Mouse (Mus musculus) midbrain, embryonic 14.5 days (tissue): ENCODE measurements at regions not wholly inside any gene's neighbourhood (a gene's known extent, or its start where the extent isn't known, plus 50 kb on each side); places are given as distances from the start of the nearest gene placed in this dataset.

Experiments
- ATAC-seq: fragments of 200-750 bp; cut with Nextera tagmentation; 2 replicates; pipeline ENCODE4 v1.8.0; 2017; ENCODE audit warnings: moderate number of reproducible peaks, moderate library complexity; ENCODE audit not compliant: low FRiP score, low TSS enrichment
- DNase-seq: peaks from one replicate; pipeline ENCODE4 v3.0.0-alpha.2; 2015
- H3K27ac ChIP-seq: fragments of 300-500 bp; sonication (generic); replicated peaks from 2 replicates; pipeline ENCODE4 v1.5.1; 2014; ENCODE audit warnings: mild to moderate bottlenecking, low read depth, low read length, moderate library complexity
- H3K27me3 ChIP-seq: fragments of 300-500 bp; sonication (generic); 2 replicates; pipeline ENCODE4 v1.6.1; 2014; ENCODE audit warnings: low read length, control low read depth, mixed read lengths; ENCODE audit not compliant: control insufficient read depth, insufficient read depth
- H3K36me3 ChIP-seq: fragments of 300-500 bp; sonication (generic); 2 replicates; pipeline ENCODE4 v1.6.1; 2014; ENCODE audit warnings: low read length, control low read depth; ENCODE audit not compliant: control insufficient read depth, insufficient read depth
- H3K4me1 ChIP-seq: fragments of 300-500 bp; sonication (generic); 2 replicates; pipeline ENCODE4 v1.6.1; 2014; ENCODE audit warnings: mild to moderate bottlenecking, antibody characterized with exemption, low read length, control low read depth; ENCODE audit not compliant: control insufficient read depth, insufficient read depth
- H3K4me2 ChIP-seq: fragments of 300-500 bp; sonication (generic); 2 replicates; pipeline ENCODE4 v1.6.1; 2014; ENCODE audit warnings: mild to moderate bottlenecking, low read length, moderate library complexity
- H3K4me3 ChIP-seq: fragments of 300-500 bp; sonication (generic); replicated peaks from 2 replicates; pipeline ENCODE4 v1.5.1; 2014; ENCODE audit warnings: low read depth, low read length
- H3K9ac ChIP-seq: fragments of 300-500 bp; sonication (generic); replicated peaks from 2 replicates; pipeline ENCODE4 v1.6.1; 2014; ENCODE audit warnings: mild to moderate bottlenecking, low read length, moderate library complexity
- H3K9me3 ChIP-seq: fragments of 300-500 bp; sonication (generic); 2 replicates; pipeline ENCODE4 v1.6.1; 2016; ENCODE audit warnings: low read length, control low read depth, mixed read lengths; ENCODE audit not compliant: control insufficient read depth
- WGBS: fragments of 180-500 bp; shearing (Covaris S2); extraction: QIAGEN DNeasy Blood & Tissue Kit; methylation state at CpG from one replicate; pipeline ENCODE4 v1.1.7; 2014; 5-methylcytosine and 5-hydroxymethylcytosine counted together

DNA sequence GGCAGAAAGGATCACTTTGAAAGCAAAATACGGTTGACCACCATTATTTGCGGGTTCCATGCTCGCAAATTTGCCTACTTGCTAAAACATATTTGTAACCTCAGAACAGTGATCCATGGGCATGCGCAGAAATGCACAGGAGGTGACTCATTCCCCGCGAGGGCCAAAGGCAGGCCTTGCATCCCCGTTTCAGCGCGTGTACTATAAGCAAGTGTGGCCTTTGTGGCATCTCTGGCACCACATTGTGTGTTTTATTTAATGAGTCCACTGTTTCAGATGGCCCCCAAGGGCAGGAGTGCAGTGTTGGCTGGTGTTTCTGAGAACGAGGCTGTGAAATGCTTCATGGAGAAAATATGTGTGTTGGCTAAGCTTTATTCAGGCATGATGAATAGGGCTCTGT is 205.3 kb upstream of the Mast4 start:
- DNase-seq = no peak
- H3K9ac ChIP-seq = no peak overlapping the region
- H3K4me3 ChIP-seq = no peak overlapping the region
- no peaks in the 10 kb centered on the region for H3K4me1 ChIP-seq
- H3K36me3 ChIP-seq = no peaks in the 10 kb centered on the region
- no peak for ATAC-seq
- H3K4me2 ChIP-seq = no peak overlapping the region
- H3K9me3 ChIP-seq = no peaks in the 10 kb centered on the region
- no peaks in the 10 kb centered on the region for H3K27me3 ChIP-seq
- no peak overlapping the region for H3K27ac ChIP-seq
- WGBS = 91% methylated on average over 10 of the region's 10 CpGs

DNA sequence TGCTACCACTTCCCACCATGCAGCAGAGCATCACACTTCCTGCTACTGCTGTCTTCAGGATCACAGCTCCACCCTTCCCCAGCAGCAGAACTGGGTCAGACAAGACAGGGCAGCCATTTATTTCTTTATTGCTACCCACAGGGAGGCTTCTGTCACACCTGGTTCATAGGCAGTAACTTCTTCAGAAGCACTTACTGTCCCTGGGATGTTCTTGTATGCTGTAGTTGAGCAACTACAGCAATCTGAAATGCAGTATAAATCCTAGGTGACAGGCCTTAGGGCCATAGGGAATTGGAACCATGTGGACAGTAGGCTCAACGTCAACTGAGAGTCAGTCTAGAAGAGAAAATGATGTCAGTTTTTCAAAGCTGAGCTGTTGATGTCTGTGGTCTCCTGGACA is 179.5 kb upstream of the Mast4 start:
- Histone ChIP-seq H3K4me1 (no peaks in the 10 kb centered on the region), H3K27ac (no peak overlapping the region), H3K9ac (no peak overlapping the region), H3K9me3 (no peaks in the 10 kb centered on the region), H3K27me3 (no peaks in the 10 kb centered on the region), H3K4me2 (no peak overlapping the region), H3K4me3 (no peak overlapping the region), H3K36me3 (no peaks in the 10 kb centered on the region)
- WGBS = 86% methylated on average over 1 of the region's 1 CpGs
- ATAC-seq = no peak
- DNase-seq = no peak

DNA sequence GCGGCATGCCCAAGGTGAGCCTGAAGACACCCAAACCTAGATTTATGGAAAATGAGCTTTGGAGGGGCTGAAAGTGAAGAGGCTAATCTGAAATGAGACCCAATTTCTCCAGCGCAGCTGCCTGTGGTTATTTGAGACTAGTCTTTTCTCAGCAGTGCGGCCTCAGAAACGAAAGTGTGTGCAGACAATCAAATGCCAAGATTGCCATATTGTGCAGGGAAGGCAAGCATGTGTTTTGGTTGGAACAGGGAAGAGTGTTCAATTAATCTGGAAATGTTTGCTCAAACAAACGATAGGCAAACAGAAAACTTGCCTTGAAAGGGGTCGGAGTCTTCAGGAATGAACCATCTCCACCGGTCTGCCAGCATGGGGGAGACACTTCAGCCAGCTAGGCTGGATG is 178.2 kb upstream of the Mast4 start:
- Histone ChIP-seq H3K4me3 (no peak overlapping the region), H3K4me2 (no peak overlapping the region), H3K36me3 (no peaks in the 10 kb centered on the region), H3K9me3 (no peaks in the 10 kb centered on the region), H3K4me1 (no peaks in the 10 kb centered on the region), H3K9ac (no peak overlapping the region), H3K27ac (no peak overlapping the region), H3K27me3 (no peaks in the 10 kb centered on the region)
- 87% methylated on average over 7 of the region's 7 CpGs for WGBS
- no peak for DNase-seq
- no peak for ATAC-seq

DNA sequence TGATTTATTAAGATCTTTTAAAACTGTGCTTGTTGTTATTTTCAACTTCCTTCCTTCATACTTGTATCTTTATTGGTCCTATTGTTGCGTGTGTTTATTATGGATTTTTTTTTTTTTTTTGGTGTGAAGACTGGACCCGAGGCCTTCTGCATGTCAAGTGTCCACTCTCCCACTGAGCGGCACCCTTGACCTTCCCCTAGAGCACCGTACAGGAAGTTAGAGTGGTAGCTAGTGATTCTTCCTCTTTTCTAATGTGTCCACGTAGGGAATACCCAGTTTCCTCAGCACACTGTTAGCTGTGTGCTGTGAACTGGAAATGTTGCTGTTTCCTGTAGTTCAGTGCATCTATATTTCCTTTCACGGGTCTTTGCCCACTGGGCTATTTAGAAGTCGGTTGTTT is 170.7 kb upstream of the Mast4 start:
- WGBS = 88% methylated on average over 7 of the region's 7 CpGs
- Histone ChIP-seq H3K4me1 (no peaks in the 10 kb centered on the region), H3K27me3 (no peaks in the 10 kb centered on the region), H3K36me3 (no peaks in the 10 kb centered on the region), H3K9ac (no peak overlapping the region), H3K9me3 (no peaks in the 10 kb centered on the region), H3K27ac (no peak overlapping the region), H3K4me2 (no peak overlapping the region), H3K4me3 (no peak overlapping the region)
- ATAC-seq = no peak
- no peak for DNase-seq

DNA sequence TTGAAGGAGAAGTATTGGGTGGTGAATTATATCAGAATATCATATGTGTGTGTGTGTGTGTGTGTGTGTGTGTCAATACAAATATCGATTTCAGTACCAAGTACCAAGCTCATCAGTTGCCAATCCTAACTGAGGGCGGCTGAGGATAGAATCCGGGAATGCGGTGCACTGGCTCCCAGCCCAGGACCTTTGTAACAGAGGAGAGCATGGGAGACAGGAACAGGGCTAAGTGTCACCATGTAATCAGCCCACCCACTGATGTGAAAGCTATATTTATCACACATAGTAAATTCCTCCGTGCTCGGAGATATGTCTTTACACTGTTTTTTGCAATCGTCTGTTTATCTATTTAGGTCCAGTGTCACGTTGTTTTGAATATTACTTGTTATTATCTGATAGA is 165.1 kb upstream of the Mast4 start:
- WGBS = 87% methylated on average over 8 of the region's 8 CpGs
- Histone ChIP-seq H3K4me1 (no peaks in the 10 kb centered on the region), H3K27me3 (no peaks in the 10 kb centered on the region), H3K9ac (no peak overlapping the region), H3K4me3 (no peak overlapping the region), H3K27ac (no peak overlapping the region), H3K36me3 (no peaks in the 10 kb centered on the region), H3K9me3 (no peaks in the 10 kb centered on the region), H3K4me2 (no peak overlapping the region)
- DNase-seq = no peak
- ATAC-seq = no peak

DNA sequence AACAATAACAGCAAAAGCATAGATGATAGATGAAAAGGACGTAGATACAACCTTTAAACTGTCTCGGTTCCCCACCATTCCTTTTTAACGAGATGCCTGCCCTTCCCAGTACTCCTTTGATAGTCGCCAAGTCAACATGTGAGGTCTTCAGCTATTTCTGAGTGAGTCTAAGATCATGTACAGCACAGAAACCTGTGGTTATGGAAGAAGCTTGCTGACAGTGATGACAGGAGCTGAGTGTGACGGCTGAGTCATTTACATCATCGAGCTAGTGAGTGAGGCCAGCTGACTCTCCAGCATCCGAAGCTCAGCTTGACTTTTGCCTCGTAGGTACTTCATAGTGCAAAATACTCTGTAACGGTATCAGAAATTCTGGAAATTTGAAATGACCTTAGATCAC is 160.1 kb upstream of the Mast4 start:
- Histone ChIP-seq H3K27ac (no peak overlapping the region), H3K4me1 (no peaks in the 10 kb centered on the region), H3K9ac (no peak overlapping the region), H3K9me3 (no peaks in the 10 kb centered on the region), H3K27me3 (no peaks in the 10 kb centered on the region), H3K4me3 (no peak overlapping the region), H3K4me2 (no peak overlapping the region), H3K36me3 (no peaks in the 10 kb centered on the region)
- ATAC-seq (no peak), DNase-seq (no peak)
- 91% methylated on average over 9 of the region's 9 CpGs for WGBS

DNA sequence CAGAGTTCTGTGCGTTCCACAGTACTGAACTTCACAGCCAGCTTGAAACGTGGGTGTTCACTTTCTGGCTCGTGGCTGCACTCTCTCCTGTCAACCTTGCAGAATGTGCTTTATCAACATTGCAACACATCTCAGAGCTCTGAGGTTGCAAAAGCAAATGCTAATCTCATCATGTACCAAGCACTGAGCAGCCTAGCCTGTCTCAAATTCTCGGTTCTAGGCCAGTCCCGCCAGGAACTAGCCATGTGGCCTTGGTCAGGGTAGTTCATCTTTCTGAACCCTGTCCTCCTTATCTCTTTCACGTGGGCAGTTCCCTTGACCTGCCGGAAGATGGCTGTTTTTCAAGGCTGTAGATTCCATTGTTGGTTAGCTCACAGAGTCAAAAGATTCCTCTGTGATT is 159.3 kb upstream of the Mast4 start:
- no peak for DNase-seq
- H3K36me3 ChIP-seq = no peaks in the 10 kb centered on the region
- 84% methylated on average over 7 of the region's 7 CpGs for WGBS
- no peak for ATAC-seq
- no peaks in the 10 kb centered on the region for H3K4me1 ChIP-seq
- no peak overlapping the region for H3K9ac ChIP-seq
- no peaks in the 10 kb centered on the region for H3K27me3 ChIP-seq
- H3K27ac ChIP-seq = no peak overlapping the region
- no peak overlapping the region for H3K4me2 ChIP-seq
- no peak overlapping the region for H3K4me3 ChIP-seq
- H3K9me3 ChIP-seq = no peaks in the 10 kb centered on the region

DNA sequence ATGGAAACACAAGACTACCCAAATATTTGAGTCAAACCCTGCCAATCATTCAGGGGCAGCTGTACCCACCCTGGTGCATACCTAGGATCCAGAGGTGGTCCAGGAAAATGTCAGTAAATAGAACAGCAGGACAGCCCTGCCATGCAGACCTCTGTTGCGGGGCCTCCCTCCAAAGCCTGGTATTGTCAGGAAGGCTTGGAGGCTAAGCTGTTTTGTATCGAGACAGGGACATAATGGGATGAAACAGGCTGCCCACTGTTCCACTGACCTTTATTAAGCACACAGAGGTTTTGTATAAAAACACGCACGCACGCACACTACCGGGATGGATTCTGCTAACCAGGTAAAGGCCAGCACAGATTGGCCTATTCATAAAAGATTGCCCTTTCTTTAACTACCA is 155.8 kb upstream of the Mast4 start:
- WGBS = 13% methylated on average over 6 of the region's 6 CpGs
- Histone ChIP-seq H3K36me3 (no peaks in the 10 kb centered on the region), H3K4me2 (no peak overlapping the region), H3K9me3 (no peaks in the 10 kb centered on the region), H3K27ac (no peak overlapping the region), H3K4me3 (no peak overlapping the region), H3K27me3 (no peaks in the 10 kb centered on the region), H3K9ac (no peak overlapping the region), H3K4me1 (no peaks in the 10 kb centered on the region)
- ATAC-seq (no peak), DNase-seq (no peak)

DNA sequence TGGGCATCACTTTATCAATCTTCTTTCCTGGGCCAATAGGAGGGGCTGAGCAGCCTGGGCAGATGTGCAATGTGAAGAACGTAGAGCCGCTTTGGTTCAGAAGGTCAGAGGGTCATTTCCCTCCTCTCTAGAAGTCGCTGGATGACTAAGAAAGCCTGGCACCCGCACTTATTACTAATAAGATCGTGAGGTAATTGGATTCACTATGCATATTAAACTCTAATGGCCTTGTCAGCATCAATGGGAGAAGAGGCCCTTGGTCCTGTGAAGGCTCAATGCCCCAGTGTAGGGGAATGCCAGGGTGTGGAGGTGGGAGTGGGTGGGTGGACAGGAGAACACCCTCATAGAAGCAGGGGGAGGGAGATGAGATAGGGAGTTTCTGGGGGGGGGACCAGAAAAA is 149.8 kb upstream of the Mast4 start:
- Histone ChIP-seq H3K27ac (no peak overlapping the region), H3K4me1 (no peaks in the 10 kb centered on the region), H3K27me3 (no peaks in the 10 kb centered on the region), H3K9me3 (no peaks in the 10 kb centered on the region), H3K36me3 (no peaks in the 10 kb centered on the region), H3K4me3 (no peak overlapping the region), H3K4me2 (no peak overlapping the region), H3K9ac (no peak overlapping the region)
- no peak for DNase-seq
- WGBS = 45% methylated on average over 5 of the region's 5 CpGs
- no peak for ATAC-seq
